Mouse (Mus musculus): ENCODE measurements at regions not wholly inside any gene's neighbourhood (a gene's known extent, or its start where the extent isn't known, plus 50 kb on each side); places are given as distances from the start of the nearest gene placed in this dataset.

GRCm38 (mm10) chr13:78644556-78644955 lies 445.0 kb upstream of the Nr2f1 start:
- TF ChIP-seq CTCF (conservative IDR thresholded peaks at IDR 0.05; ENCODE audit: insufficient read depth, insufficient read length, low read depth, low read length), result no peak
- no peak for TF ChIP-seq POLR2A (IDR thresholded peaks at IDR 0.05; ENCODE audit: low read depth, low read length)
